Comparison of ENCODE assay signal across 17 mouse cellular contexts in genomic region chr17:8720961-8721360, GRCm38 (mm10).
A peak's percentile ranks its signal among the peaks of the same experiment; 100 is the strongest.
DNase-seq lines count a peak whose midpoint lies in the region; ATAC-seq and TF ChIP-seq lines count a peak whose summit lies in the region.
"Had no signal": no experiment of that assay in that cellular context is flagged by ENCODE, and none has a peak within 500 bp of the region (broad histone marks: within the 10 kb centered on the region; RNA-seq: fewer than 3 reads in every experiment).

No protein-coding gene starts in this region.

- WGBS in hindbrain, postnatal 0 days: 52% methylated on average over 10 of the region's 10 CpGs
- 71% methylated on average over 10 of the region's 10 CpGs for WGBS in hindbrain, embryonic 13.5 days

- ATAC-seq in hindbrain, postnatal 0 days: no peak
- no peak for ATAC-seq in hindbrain, embryonic 13.5 days (ENCODE audit: low FRiP score)
- ATAC-seq: CD4-positive, CD25-positive, alpha-beta regulatory T cell, adult 4 months; forebrain, postnatal 0 days had no signal

- no peaks in the 10 kb centered on the region for H3K27me3 ChIP-seq in hindbrain, postnatal 0 days (ENCODE audit: insufficient read depth, low read length)
- H3K27me3 ChIP-seq in hindbrain, embryonic 13.5 days: no peaks in the 10 kb centered on the region
- H3K27me3 ChIP-seq: embryonic facial prominence, embryonic 12.5 days had no signal

- no peaks in the 10 kb centered on the region for H3K4me1 ChIP-seq in hindbrain, postnatal 0 days (ENCODE audit: insufficient read depth, low read length)
- 0 out of 2 replicates have a peak, but pooled peaks cover 8% of the 10 kb centered on the region for H3K4me1 ChIP-seq in hindbrain, embryonic 13.5 days (replicated peaks)
- H3K4me1 ChIP-seq: embryonic facial prominence, embryonic 12.5 days had no signal

- no peaks in the 10 kb centered on the region for H3K36me3 ChIP-seq in hindbrain, postnatal 0 days (ENCODE audit: insufficient read depth, low read length)
- no peaks in the 10 kb centered on the region for H3K36me3 ChIP-seq in hindbrain, embryonic 13.5 days
- H3K36me3 ChIP-seq: embryonic facial prominence, embryonic 12.5 days; G1E had no signal

- H3K4me2 ChIP-seq in hindbrain, postnatal 0 days (ENCODE audit: low read depth, low read length): no peak overlapping the region
- no peak overlapping the region for H3K4me2 ChIP-seq in hindbrain, embryonic 13.5 days
- H3K4me2 ChIP-seq: embryonic facial prominence, embryonic 12.5 days; hindbrain, embryonic 14.5 days had no signal

- peak; percentile 36 to 59 for DNase-seq in cerebellum, postnatal 10 days
- no peak for DNase-seq in cerebellum, adult 9-10 months
- peak; percentile 35 for DNase-seq in hindbrain, postnatal 0 days (ENCODE audit: low spot score)
- DNase-seq in retina, postnatal 1 day: peak; percentile 38
- no peak for DNase-seq in retina, embryonic 14.5 days (ENCODE audit: low spot score)
- DNase-seq in embryo, embryonic 10 days (ENCODE audit: low spot score): no peak
- DNase-seq: adrenal gland, postnatal 14 days; B cell, adult 2 months; cerebellum, adult 18-20 months; forebrain, postnatal 0 days; gastrocnemius, postnatal 14 days; heart, postnatal 10 days had no signal

- no peak overlapping the region for H3K9ac ChIP-seq in hindbrain, postnatal 0 days (replicated peaks; ENCODE audit: low read length)
- no peak overlapping the region for H3K9ac ChIP-seq in hindbrain, embryonic 13.5 days
- H3K9ac ChIP-seq: embryonic facial prominence, embryonic 12.5 days; forebrain, postnatal 0 days; hindbrain, embryonic 14.5 days had no signal

- H3K9me3 ChIP-seq in hindbrain, postnatal 0 days (ENCODE audit: low read length): no peaks in the 10 kb centered on the region
- no peaks in the 10 kb centered on the region for H3K9me3 ChIP-seq in hindbrain, embryonic 13.5 days
- H3K9me3 ChIP-seq: embryonic facial prominence, embryonic 12.5 days had no signal

- TF ChIP-seq CTCF in hindbrain, postnatal 0 days (IDR thresholded peaks at IDR 0.05; ENCODE audit: low read depth): no peak

- no peak overlapping the region for H3K4me3 ChIP-seq in hindbrain, postnatal 0 days (ENCODE audit: low read length)
- no peak overlapping the region for H3K4me3 ChIP-seq in hindbrain, embryonic 13.5 days
- H3K4me3 ChIP-seq: embryonic facial prominence, embryonic 12.5 days had no signal

- 0 out of 2 replicates have a peak overlapping the region, but pooled peaks have one; percentile 20 for H3K27ac ChIP-seq in hindbrain, postnatal 0 days
- H3K27ac ChIP-seq in hindbrain, embryonic 13.5 days: no peak overlapping the region
- H3K27ac ChIP-seq: embryonic facial prominence, embryonic 12.5 days; hindbrain, embryonic 14.5 days had no signal

Comparison
In these comparisons a context has a peak if more than half of its experiments do, and no peak if none do; other contexts are left out.
1. DNase-seq: peak in cerebellum, postnatal 10 days (2 of 2), hindbrain, postnatal 0 days (single experiment) and retina, postnatal 1 day (single experiment); none in cerebellum, adult 9-10 months (single experiment), retina, embryonic 14.5 days (single experiment) and embryo, embryonic 10 days (single experiment).